In the genomic region with DNA sequence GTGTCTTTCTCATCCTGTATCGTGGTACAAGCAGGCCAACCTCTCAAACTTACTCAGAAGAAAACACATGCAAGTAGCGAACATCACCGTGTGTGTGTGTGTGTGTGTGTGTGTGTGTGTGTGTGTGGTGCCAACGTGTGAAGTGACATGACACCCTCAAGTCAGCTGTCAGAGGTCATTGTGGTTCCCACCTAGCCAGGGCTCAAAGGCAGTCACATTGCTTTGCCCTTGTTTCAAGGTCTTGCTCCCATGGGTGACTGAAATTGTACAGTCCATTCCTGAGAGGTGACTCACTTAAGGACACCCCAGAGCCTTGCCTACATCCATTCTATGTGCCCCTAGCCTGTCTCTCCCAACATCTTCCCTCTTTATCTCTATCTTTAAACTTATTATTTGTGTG, we compare ENCODE assay signal across 20 mouse cellular contexts. TPM values are rescaled to one million over a fixed set of nuclear protein-coding genes. Genes with fewer than 3 reads are reported as not detected.
DNase-seq lines count a peak whose midpoint lies in the region; ATAC-seq and TF ChIP-seq lines count a peak whose summit lies in the region.
"Had no signal": no experiment of that assay in that cellular context is flagged by ENCODE, and none has a peak within 500 bp of the region (broad histone marks: within the 10 kb centered on the region; RNA-seq: fewer than 3 reads in every experiment).

No protein-coding gene starts in this region.

- no peak for DNase-seq in embryonic facial prominence, embryonic 10.5 days (ENCODE audit: low spot score)
- peak; percentile 43 for DNase-seq in heart, postnatal 0 days (ENCODE audit: low spot score)
- DNase-seq in heart, embryonic 10.5 days (ENCODE audit: low spot score) = no peak
- DNase-seq in natural killer cell, adult 2 months (ENCODE audit: low spot score in 2 of 2) = peak; percentile 58 to 80
- no peak for DNase-seq in cerebellum, postnatal 25 days
- DNase-seq: cerebellum, adult 11-12 months; cerebellum, adult 9-10 months; cerebellum, postnatal 36 days; gastrocnemius, postnatal 14 days; heart, adult 2 months; heart, postnatal 36 days had no signal

- no peak overlapping the region for H3ac ChIP-seq in C2C12 (ENCODE audit: control insufficient read depth, insufficient read length, low read depth)

- H3K79me2 ChIP-seq in C2C12 (ENCODE audit: control insufficient read depth, insufficient read depth) = peaks cover 14% of the 10 kb centered on the region

- no peak for TF ChIP-seq EP300 in heart, postnatal 0 days (IDR thresholded peaks at IDR 0.05; ENCODE audit: low read depth)

- no peak for ATAC-seq in embryonic facial prominence, embryonic 13.5 days (ENCODE audit: insufficient number of reproducible peaks, insufficient read depth, low FRiP score, low TSS enrichment, low read depth)
- peak; percentile 62 for ATAC-seq in heart, postnatal 0 days (ENCODE audit: insufficient read depth, low read depth)
- ATAC-seq: forebrain, embryonic 14.5 days; intestine, embryonic 16.5 days had no signal

- no peaks in the 10 kb centered on the region for H3K27me3 ChIP-seq in embryonic facial prominence, embryonic 13.5 days
- H3K27me3 ChIP-seq in embryonic facial prominence, embryonic 10.5 days (replicated peaks; ENCODE audit: low read depth, poor library complexity, severe bottlenecking) = peaks cover 7% of the 10 kb centered on the region
- no peaks in the 10 kb centered on the region for H3K27me3 ChIP-seq in heart, postnatal 0 days (ENCODE audit: control insufficient read depth, insufficient read depth, low read length)
- H3K27me3 ChIP-seq in heart, embryonic 10.5 days (ENCODE audit: insufficient read depth, poor library complexity, severe bottlenecking) = peaks cover 7% of the 10 kb centered on the region; the same call in 1 of the 2 replicates
- no peaks in the 10 kb centered on the region for H3K27me3 ChIP-seq in C2C12 (ENCODE audit: control insufficient read depth, insufficient read depth, insufficient read length)
- H3K27me3 ChIP-seq: embryonic facial prominence, embryonic 15.5 days; heart, embryonic 15.5 days had no signal

- H3K36me3 ChIP-seq in embryonic facial prominence, embryonic 13.5 days = no peaks in the 10 kb centered on the region
- no peaks in the 10 kb centered on the region for H3K36me3 ChIP-seq in embryonic facial prominence, embryonic 10.5 days (replicated peaks)
- peaks cover 9% of the 10 kb centered on the region; the same call in 1 of the 2 replicates for H3K36me3 ChIP-seq in heart, postnatal 0 days (replicated peaks; ENCODE audit: control insufficient read depth, insufficient read depth, low read length)
- H3K36me3 ChIP-seq in heart, embryonic 10.5 days = no peaks in the 10 kb centered on the region
- peaks cover 56% of the 10 kb centered on the region for H3K36me3 ChIP-seq in C2C12 (ENCODE audit: control insufficient read depth, insufficient read depth)
- H3K36me3 ChIP-seq: embryonic facial prominence, embryonic 15.5 days; forebrain, embryonic 10.5 days; heart, embryonic 15.5 days; hindbrain, embryonic 15.5 days had no signal

- H3K27ac ChIP-seq in embryonic facial prominence, embryonic 13.5 days = 0 out of 2 replicates have a peak overlapping the region, but pooled peaks have one; percentile 7
- no peak overlapping the region for H3K27ac ChIP-seq in embryonic facial prominence, embryonic 10.5 days (replicated peaks)
- no peak overlapping the region for H3K27ac ChIP-seq in heart, postnatal 0 days (ENCODE audit: low read depth)
- no peak overlapping the region for H3K27ac ChIP-seq in heart, embryonic 10.5 days
- H3K27ac ChIP-seq: embryonic facial prominence, embryonic 15.5 days; heart, adult 2 months; heart, embryonic 15.5 days; hindbrain, embryonic 15.5 days had no signal

- no peak for TF ChIP-seq CTCF in heart, postnatal 0 days (IDR thresholded peaks at IDR 0.05; ENCODE audit: low read depth)
- TF ChIP-seq CTCF in C2C12 (IDR thresholded peaks at IDR 0.05; ENCODE audit: control insufficient read depth, insufficient read depth, insufficient read length) = no peak

- H3K79me3 ChIP-seq in C2C12 (ENCODE audit: low read depth) = peaks cover 4% of the 10 kb centered on the region

- H3K4me1 ChIP-seq in embryonic facial prominence, embryonic 13.5 days = peaks cover 16% of the 10 kb centered on the region
- H3K4me1 ChIP-seq in embryonic facial prominence, embryonic 10.5 days = peaks cover 8% of the 10 kb centered on the region
- H3K4me1 ChIP-seq in heart, postnatal 0 days (ENCODE audit: control insufficient read depth, insufficient read depth) = no peaks in the 10 kb centered on the region; the same call in none of the 2 replicates
- H3K4me1 ChIP-seq in heart, embryonic 10.5 days = peaks cover 8% of the 10 kb centered on the region; the same call in 1 of the 2 replicates

- no peak overlapping the region for H3K9ac ChIP-seq in embryonic facial prominence, embryonic 13.5 days
- no peak overlapping the region for H3K9ac ChIP-seq in heart, postnatal 0 days (replicated peaks; ENCODE audit: low read depth, low read length)
- H3K9ac ChIP-seq: embryonic facial prominence, embryonic 15.5 days; heart, embryonic 15.5 days; hindbrain, embryonic 15.5 days had no signal

- H3K9me3 ChIP-seq in embryonic facial prominence, embryonic 13.5 days = no peaks in the 10 kb centered on the region
- no peaks in the 10 kb centered on the region for H3K9me3 ChIP-seq in embryonic facial prominence, embryonic 10.5 days
- H3K9me3 ChIP-seq in heart, postnatal 0 days (replicated peaks; ENCODE audit: control insufficient read depth, low read length) = no peaks in the 10 kb centered on the region
- H3K9me3 ChIP-seq in heart, embryonic 10.5 days = no peaks in the 10 kb centered on the region
- H3K9me3 ChIP-seq: embryonic facial prominence, embryonic 15.5 days; forebrain, embryonic 10.5 days; heart, embryonic 15.5 days; hindbrain, embryonic 15.5 days had no signal

- 85% methylated on average over 4 of the region's 4 CpGs for WGBS in embryonic facial prominence, embryonic 13.5 days
- WGBS in embryonic facial prominence, embryonic 10.5 days = 83% methylated on average over 4 of the region's 4 CpGs
- WGBS in heart, postnatal 0 days = 48% methylated on average over 4 of the region's 4 CpGs
- WGBS in heart, embryonic 10.5 days = 71% methylated on average over 4 of the region's 4 CpGs

- H3K4me3 ChIP-seq in embryonic facial prominence, embryonic 13.5 days = no peak overlapping the region
- no peak overlapping the region for H3K4me3 ChIP-seq in embryonic facial prominence, embryonic 10.5 days
- H3K4me3 ChIP-seq in heart, postnatal 0 days (ENCODE audit: low read depth, low read length) = no peak overlapping the region
- H3K4me3 ChIP-seq in heart, embryonic 10.5 days = no peak overlapping the region
- no peak overlapping the region for H3K4me3 ChIP-seq in C2C12 (ENCODE audit: insufficient read depth, poor library complexity, severe bottlenecking)
- H3K4me3 ChIP-seq: embryonic facial prominence, embryonic 15.5 days; erythroblast, embryonic 14.5 days; forebrain, embryonic 10.5 days; heart, adult 2 months; heart, embryonic 15.5 days; hindbrain, embryonic 15.5 days had no signal

- H3K4me2 ChIP-seq in embryonic facial prominence, embryonic 13.5 days = no peak overlapping the region
- H3K4me2 ChIP-seq in heart, postnatal 0 days (ENCODE audit: low read depth, low read length) = no peak overlapping the region
- H3K4me2 ChIP-seq: embryonic facial prominence, embryonic 15.5 days; heart, embryonic 15.5 days; hindbrain, embryonic 15.5 days had no signal

TF ChIP-seq in C2C12, 6 proteins besides CTCF, POLR2A, EP300 and RAD21:
- TF ChIP-seq MAX (IDR thresholded peaks at IDR 0.05) (peak; percentile 11), MYOG (IDR thresholded peaks at IDR 0.05; ENCODE audit: control insufficient read depth, extremely low read depth, insufficient read length) (no peak), CEBPB (IDR thresholded peaks at IDR 0.05; ENCODE audit: low read depth) (no peak), MYOD1 (IDR thresholded peaks at IDR 0.05; ENCODE audit: control insufficient read depth, insufficient read length, low read depth) (peak; percentile 33)

RNA-seq across cellular contexts. Expression of a gene that starts 40.0 kb away (rescaled TPM):
- 1.3 and 1.6 TPM in 2 replicates for polyA plus RNA-seq in embryonic facial prominence, embryonic 13.5 days (2015; fragmentation: Nextera tagmentation; extraction: Ambion mirVana)
- 0.24 and 0.26 TPM in 2 replicates for polyA plus RNA-seq in embryonic facial prominence, embryonic 10.5 days (2016; fragmentation: Nextera tagmentation; extraction: Ambion mirVana)
- 5.0 TPM in 2 replicates for total RNA-seq in heart, postnatal 0 days (2014; rRNA removed; ENCODE audit: low replicate concordance)
- 1.8 TPM in 2 replicates for polyA plus RNA-seq in heart, postnatal 0 days (2015; fragmentation: Nextera tagmentation; extraction: Ambion mirVana)
- 0.21 and 0.41 TPM in 2 replicates for polyA plus RNA-seq in heart, embryonic 10.5 days (2016; fragmentation: Nextera tagmentation; extraction: Ambion mirVana)
- 24.8 TPM for polyA plus RNA-seq in C2C12 (2012; fragmentation: generic; extraction: Trizol)

Comparison
In these comparisons a context has a peak if more than half of its experiments do, and no peak if none do; other contexts are left out.
1. DNase-seq: peak in heart, postnatal 0 days (single experiment) and natural killer cell, adult 2 months (2 of 2); none in embryonic facial prominence, embryonic 10.5 days (single experiment), heart, embryonic 10.5 days (single experiment) and cerebellum, postnatal 25 days (0 of 2).